In genomic region chr17:27425016-27425415, GRCm38 (mm10) we compare ENCODE assay signal across 28 mouse cellular contexts.
"Had no signal": no experiment of that assay in that cellular context is flagged by ENCODE, and none has a peak within 500 bp of the region (broad histone marks: within the 10 kb centered on the region; RNA-seq: fewer than 3 reads in every experiment).

No protein-coding gene starts in this region.

- H3K4me2 ChIP-seq: heart, embryonic 12.5 days; hindbrain, embryonic 12.5 days; hindbrain, embryonic 14.5 days; intestine, embryonic 15.5 days; limb, embryonic 12.5 days; liver, embryonic 11.5 days; liver, embryonic 13.5 days; liver, embryonic 15.5 days had no signal

- H3K4me3 ChIP-seq: heart, embryonic 10.5 days; heart, embryonic 12.5 days; hindbrain, embryonic 10.5 days; hindbrain, embryonic 12.5 days; intestine, embryonic 15.5 days; layer of hippocampus, adult 2 months; left cerebral cortex, adult 2 months; limb, embryonic 10.5 days; limb, embryonic 12.5 days; liver, embryonic 13.5 days; liver, embryonic 15.5 days had no signal

- H3K27me3 ChIP-seq: intestine, embryonic 15.5 days had no signal

- H3K4me1 ChIP-seq: liver, embryonic 13.5 days; liver, embryonic 15.5 days had no signal

- H3K27ac ChIP-seq: heart, embryonic 10.5 days; hindbrain, embryonic 12.5 days; hindbrain, embryonic 14.5 days; intestine, embryonic 15.5 days; layer of hippocampus, adult 2 months; left cerebral cortex, adult 2 months; limb, embryonic 12.5 days; liver, embryonic 13.5 days; liver, embryonic 15.5 days had no signal

- H3K9me3 ChIP-seq: intestine, embryonic 15.5 days; liver, embryonic 13.5 days; liver, embryonic 15.5 days had no signal

- ATAC-seq: hindbrain, embryonic 16.5 days; inflammation-experienced regulatory T-cells, adult 6 months; intestine, embryonic 15.5 days; intestine, postnatal 0 days; liver, postnatal 0 days had no signal

- H3K36me3 ChIP-seq: heart, embryonic 10.5 days; heart, embryonic 12.5 days; hindbrain, embryonic 12.5 days; intestine, embryonic 15.5 days; limb, embryonic 10.5 days; limb, embryonic 12.5 days; liver, embryonic 13.5 days; liver, embryonic 15.5 days had no signal

- H3K9ac ChIP-seq: heart, embryonic 12.5 days; hindbrain, embryonic 12.5 days; hindbrain, embryonic 14.5 days; intestine, embryonic 15.5 days; limb, embryonic 12.5 days; liver, embryonic 13.5 days; liver, embryonic 15.5 days; liver, postnatal 0 days had no signal

- DNase-seq: gastrocnemius, postnatal 10 days; gastrocnemius, postnatal 25 days; heart, adult 18-20 months; heart, postnatal 10 days; heart, postnatal 4 days; kidney, adult 18-20 months; kidney, adult 8-10 months; kidney, postnatal 10 days; kidney, postnatal 25 days; kidney, postnatal 4 days; liver; liver, embryonic 13.5 days; liver, postnatal 0 days had no signal
